Mouse (Mus musculus): ENCODE measurements at regions not wholly inside any gene's neighbourhood (a gene's known extent, or its start where the extent isn't known, plus 50 kb on each side); places are given as distances from the start of the nearest gene placed in this dataset.

- Histone ChIP-seq H3K36me3 (no peaks in the 10 kb centered on the region), H3K9ac (replicated peaks) (no peak overlapping the region), H3K4me1 (replicated peaks) (no peaks in the 10 kb centered on the region), H3K4me2 (replicated peaks) (no peak overlapping the region), H3K27ac (no peak overlapping the region), H3K27me3 (no peaks in the 10 kb centered on the region), H3K9me3 (0 out of 2 replicates have a peak, but pooled peaks cover 3% of the 10 kb centered on the region), H3K4me3 (replicated peaks) (no peak overlapping the region)
- 89% methylated on average over 10 of the region's 10 CpGs for WGBS
- no peak for ATAC-seq
These were observed 198.5 kb downstream of the Actr3 start for GRCm38 (mm10) chr1:125236948-125237594.

- H3K27ac ChIP-seq: no peak overlapping the region
- H3K9me3 ChIP-seq: 0 out of 2 replicates have a peak, but pooled peaks cover 3% of the 10 kb centered on the region
- H3K27me3 ChIP-seq: no peaks in the 10 kb centered on the region
- H3K4me1 ChIP-seq (replicated peaks): no peaks in the 10 kb centered on the region
- no peak overlapping the region for H3K9ac ChIP-seq (replicated peaks)
- H3K4me3 ChIP-seq (replicated peaks): no peak overlapping the region
- H3K36me3 ChIP-seq: no peaks in the 10 kb centered on the region
- no peak overlapping the region for H3K4me2 ChIP-seq (replicated peaks)
- ATAC-seq: no peak
- 85% methylated on average over 2 of the region's 2 CpGs for WGBS
These were observed 200.8 kb downstream of the Actr3 start for GRCm38 (mm10) chr1:125234747-125235146.

GRCm38 (mm10) chr1:125223370-125223769 lies 212.2 kb downstream of the Actr3 start:
- no peak for ATAC-seq
- Histone ChIP-seq H3K4me2 (replicated peaks) (no peak overlapping the region), H3K4me1 (replicated peaks) (no peaks in the 10 kb centered on the region), H3K4me3 (replicated peaks) (no peak overlapping the region), H3K9me3 (no peaks in the 10 kb centered on the region), H3K36me3 (no peaks in the 10 kb centered on the region), H3K9ac (replicated peaks) (no peak overlapping the region), H3K27me3 (no peaks in the 10 kb centered on the region), H3K27ac (no peak overlapping the region)
- WGBS: 89% methylated on average over 10 of the region's 10 CpGs

GRCm38 (mm10) chr1:125216192-125216591 lies 219.3 kb downstream of the Actr3 start:
- H3K4me3 ChIP-seq (replicated peaks): no peak overlapping the region
- H3K4me2 ChIP-seq (replicated peaks): no peak overlapping the region
- no peaks in the 10 kb centered on the region for H3K9me3 ChIP-seq
- peak; percentile 69 for ATAC-seq
- no peak overlapping the region for H3K9ac ChIP-seq (replicated peaks)
- H3K36me3 ChIP-seq: no peaks in the 10 kb centered on the region
- 62% methylated on average over 6 of the region's 6 CpGs for WGBS
- no peak overlapping the region for H3K27ac ChIP-seq
- H3K4me1 ChIP-seq (replicated peaks): no peaks in the 10 kb centered on the region
- H3K27me3 ChIP-seq: no peaks in the 10 kb centered on the region

- Histone ChIP-seq H3K27ac (no peak overlapping the region), H3K4me1 (replicated peaks) (no peaks in the 10 kb centered on the region), H3K36me3 (no peaks in the 10 kb centered on the region), H3K27me3 (no peaks in the 10 kb centered on the region), H3K4me3 (replicated peaks) (no peak overlapping the region), H3K9ac (replicated peaks) (no peak overlapping the region), H3K4me2 (replicated peaks) (no peak overlapping the region), H3K9me3 (no peaks in the 10 kb centered on the region)
- WGBS: 90% methylated on average over 1 of the region's 1 CpGs
- ATAC-seq: no peak
These were observed 248.4 kb downstream of the Actr3 start for GRCm38 (mm10) chr1:125187091-125187490.

- Histone ChIP-seq H3K36me3 (no peaks in the 10 kb centered on the region), H3K27me3 (no peaks in the 10 kb centered on the region), H3K4me1 (replicated peaks) (no peaks in the 10 kb centered on the region), H3K9me3 (no peaks in the 10 kb centered on the region), H3K4me2 (replicated peaks) (no peak overlapping the region), H3K27ac (no peak overlapping the region), H3K4me3 (replicated peaks) (no peak overlapping the region), H3K9ac (replicated peaks) (no peak overlapping the region)
- ATAC-seq: no peak
- WGBS: 93% methylated on average over 15 of the region's 15 CpGs
These were observed 259.2 kb downstream of the Actr3 start for GRCm38 (mm10) chr1:125176124-125176937.

GRCm38 (mm10) chr1:125174725-125175124 lies 260.8 kb downstream of the Actr3 start:
- Histone ChIP-seq H3K27me3 (no peaks in the 10 kb centered on the region), H3K4me1 (replicated peaks) (no peaks in the 10 kb centered on the region), H3K36me3 (no peaks in the 10 kb centered on the region), H3K4me3 (replicated peaks) (no peak overlapping the region), H3K4me2 (replicated peaks) (no peak overlapping the region), H3K9ac (replicated peaks) (no peak overlapping the region), H3K27ac (no peak overlapping the region), H3K9me3 (no peaks in the 10 kb centered on the region)
- no peak for ATAC-seq
- WGBS: 93% methylated on average over 13 of the region's 13 CpGs

GRCm38 (mm10) chr1:125172474-125172873 lies 263.1 kb downstream of the Actr3 start:
- H3K36me3 ChIP-seq: no peaks in the 10 kb centered on the region
- H3K27ac ChIP-seq: no peak overlapping the region
- ATAC-seq: no peak
- no peaks in the 10 kb centered on the region for H3K4me1 ChIP-seq (replicated peaks)
- H3K4me3 ChIP-seq (replicated peaks): no peak overlapping the region
- no peaks in the 10 kb centered on the region for H3K9me3 ChIP-seq
- 52% methylated on average over 1 of the region's 1 CpGs for WGBS
- no peak overlapping the region for H3K9ac ChIP-seq (replicated peaks)
- no peak overlapping the region for H3K4me2 ChIP-seq (replicated peaks)
- H3K27me3 ChIP-seq: no peaks in the 10 kb centered on the region

- Histone ChIP-seq H3K4me1 (replicated peaks) (no peaks in the 10 kb centered on the region), H3K27ac (no peak overlapping the region), H3K9me3 (no peaks in the 10 kb centered on the region), H3K4me3 (replicated peaks) (no peak overlapping the region), H3K9ac (replicated peaks) (no peak overlapping the region), H3K4me2 (replicated peaks) (no peak overlapping the region), H3K27me3 (no peaks in the 10 kb centered on the region), H3K36me3 (no peaks in the 10 kb centered on the region)
- no peak for ATAC-seq
- 85% methylated on average over 1 of the region's 1 CpGs for WGBS
These were observed 270.3 kb downstream of the Actr3 start for GRCm38 (mm10) chr1:125165226-125165625.

GRCm38 (mm10) chr1:125158481-125158880 lies 277.0 kb downstream of the Actr3 start:
- H3K27me3 ChIP-seq: no peaks in the 10 kb centered on the region
- H3K4me2 ChIP-seq (replicated peaks): no peak overlapping the region
- WGBS: 85% methylated on average over 4 of the region's 4 CpGs
- no peak overlapping the region for H3K27ac ChIP-seq
- no peak for ATAC-seq
- no peak overlapping the region for H3K9ac ChIP-seq (replicated peaks)
- no peak overlapping the region for H3K4me3 ChIP-seq (replicated peaks)
- no peaks in the 10 kb centered on the region for H3K9me3 ChIP-seq
- H3K36me3 ChIP-seq: no peaks in the 10 kb centered on the region
- no peaks in the 10 kb centered on the region for H3K4me1 ChIP-seq (replicated peaks)

GRCm38 (mm10) chr1:125156093-125156492 lies 279.4 kb downstream of the Actr3 start:
- Histone ChIP-seq H3K9me3 (no peaks in the 10 kb centered on the region), H3K27ac (no peak overlapping the region), H3K4me2 (replicated peaks) (no peak overlapping the region), H3K9ac (replicated peaks) (no peak overlapping the region), H3K4me3 (replicated peaks) (no peak overlapping the region), H3K27me3 (no peaks in the 10 kb centered on the region), H3K4me1 (replicated peaks) (no peaks in the 10 kb centered on the region), H3K36me3 (no peaks in the 10 kb centered on the region)
- WGBS: 95% methylated on average over 2 of the region's 2 CpGs
- no peak for ATAC-seq

GRCm38 (mm10) chr1:125149817-125150216 lies 285.7 kb downstream of the Actr3 start:
- Histone ChIP-seq H3K36me3 (no peaks in the 10 kb centered on the region), H3K4me1 (replicated peaks) (no peaks in the 10 kb centered on the region), H3K27me3 (no peaks in the 10 kb centered on the region), H3K9me3 (no peaks in the 10 kb centered on the region), H3K4me3 (replicated peaks) (no peak overlapping the region), H3K27ac (no peak overlapping the region), H3K9ac (replicated peaks) (no peak overlapping the region), H3K4me2 (replicated peaks) (no peak overlapping the region)
- ATAC-seq: no peak

All from midbrain, embryonic 13.5 days (tissue).